Mouse (Mus musculus) kidney, adult 9 months (tissue): ENCODE data around the gene Cdh24.
A peak's percentile ranks its signal among the peaks of the same experiment; 100 is the strongest.
"Not testable (repeated sequence)": the region's sequence is repeated elsewhere in the genome, so short reads cannot be mapped to it uniquely, and the experiment has no call there.

Experiments used
- DNase-seq: peaks from one replicate; pipeline ENCODE4 v3.0.0; 2022

The Cdh24 gene

DNA sequence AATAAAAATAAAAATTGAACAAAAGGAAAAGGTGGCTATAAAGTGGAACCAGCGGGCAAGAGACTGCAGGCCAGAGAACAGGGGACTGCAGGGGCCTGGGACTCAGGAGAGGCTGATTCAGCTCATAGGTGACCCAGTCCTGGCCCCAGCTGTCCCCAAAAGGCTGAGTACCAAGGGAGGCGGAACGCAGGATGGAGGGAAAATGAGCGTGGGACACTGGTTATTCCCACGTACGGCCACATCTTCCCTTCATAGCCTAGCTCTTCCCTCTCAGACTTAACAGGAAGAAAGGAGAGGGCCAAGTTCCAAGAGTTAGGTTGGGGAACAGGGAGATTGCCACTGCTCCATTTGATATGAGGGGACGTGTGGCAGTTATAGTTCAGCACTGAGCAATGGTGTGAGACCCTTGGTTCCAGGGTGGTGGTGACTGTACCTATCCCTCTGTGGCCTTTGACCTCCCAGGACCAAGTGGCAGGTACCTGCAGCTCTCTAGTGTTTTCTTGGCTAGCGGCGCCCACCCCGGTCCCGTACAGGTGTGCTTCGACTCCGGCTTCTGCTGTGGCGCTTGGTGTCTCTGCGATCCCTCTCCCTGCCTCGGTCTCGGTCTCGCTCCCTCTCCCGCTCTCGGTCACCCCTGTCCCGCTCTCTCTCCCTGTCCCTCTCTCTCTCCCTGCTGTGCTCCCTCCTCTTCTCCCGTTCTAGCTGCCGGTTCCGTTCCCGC, 1.2 kb upstream of the Cdh24 start:
- DNase-seq, result no peak

DNA sequence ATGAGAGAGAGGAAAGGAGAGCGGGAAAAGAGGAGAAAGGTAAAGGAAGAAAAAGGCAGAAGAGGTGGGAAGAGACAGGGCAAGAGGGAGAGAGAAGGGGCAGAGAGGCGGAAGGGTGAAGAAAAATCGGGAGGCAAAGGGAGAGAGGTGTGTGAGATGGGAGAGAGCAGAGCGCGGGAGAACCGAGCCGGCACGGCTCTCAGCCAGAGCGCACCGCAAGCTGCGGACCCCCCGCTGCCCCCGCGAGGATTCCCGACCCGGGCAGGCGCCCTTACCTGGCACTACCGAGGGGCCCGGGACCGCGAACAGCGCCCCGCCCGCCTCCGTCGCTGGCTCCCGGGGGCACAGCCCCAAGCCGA, 239 bp downstream of the Cdh24 start, which contains the start of gene Gm17606:
TSS of gene Gm17606 (plus strand) at position 7 of the 359 bp plus-strand sequence.
- DNase-seq, result no peak

DNA sequence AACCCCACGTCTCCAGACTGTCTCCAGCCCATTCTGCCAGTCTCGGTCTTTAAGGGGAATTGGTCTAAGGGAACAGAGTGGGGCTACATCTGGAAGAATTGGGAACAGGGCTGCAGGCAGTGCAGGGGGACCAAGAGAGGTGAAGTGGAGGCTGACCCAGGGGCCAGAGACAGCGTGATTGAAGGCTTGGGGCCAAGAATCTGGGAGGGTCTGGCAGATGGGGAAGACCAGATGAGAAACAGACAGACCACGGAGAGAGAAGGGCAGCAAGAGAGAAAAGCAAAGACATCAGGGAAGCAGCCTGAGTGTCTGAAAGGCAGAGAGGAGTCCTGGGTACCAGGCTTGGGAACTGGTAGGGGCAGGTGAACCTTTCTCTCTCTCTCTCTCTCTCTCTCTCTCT, 1.0 kb downstream of the Cdh24 start:
- no peak for DNase-seq

DNA sequence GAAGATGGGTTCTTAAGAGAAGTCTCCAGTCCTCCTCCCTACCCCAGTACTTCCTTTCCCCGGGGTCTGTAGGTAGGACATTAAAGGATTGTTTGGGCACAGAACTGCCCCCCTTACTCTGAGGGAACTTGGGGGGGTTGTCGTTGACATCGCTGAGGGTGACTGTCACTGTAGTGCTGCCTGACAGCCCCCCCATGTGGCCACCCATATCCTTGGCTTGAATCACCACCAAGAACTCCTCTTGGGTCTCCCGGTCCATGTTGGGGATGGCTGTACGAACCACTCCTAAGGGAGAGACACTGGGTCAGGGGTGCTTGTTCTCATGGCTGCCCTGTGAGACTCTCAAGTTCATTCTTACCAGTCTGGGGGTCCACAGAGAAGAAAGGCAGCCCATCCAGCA, 3.0 kb downstream of the Cdh24 start:
- DNase-seq, result no peak

DNA sequence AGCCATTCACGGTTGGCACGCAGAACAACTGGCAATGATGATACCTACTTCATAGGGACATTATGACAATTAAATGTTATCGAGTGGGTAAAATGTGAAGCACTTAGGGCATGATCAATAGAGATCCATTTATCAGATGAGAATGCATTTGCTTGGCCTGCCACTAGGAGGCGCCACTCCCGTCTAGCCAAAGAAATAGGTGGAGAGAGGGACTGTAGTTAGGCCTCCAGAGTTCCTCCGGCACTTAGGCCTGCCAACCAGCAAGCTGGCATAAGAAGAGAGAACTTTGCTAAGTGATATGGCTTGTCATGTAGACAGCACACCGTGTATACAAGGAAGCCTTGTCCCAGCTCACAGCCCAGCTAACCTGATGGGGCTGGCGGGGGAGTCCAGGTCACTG, 4.2 kb downstream of the Cdh24 start:
- peak; percentile 43 for DNase-seq

DNA sequence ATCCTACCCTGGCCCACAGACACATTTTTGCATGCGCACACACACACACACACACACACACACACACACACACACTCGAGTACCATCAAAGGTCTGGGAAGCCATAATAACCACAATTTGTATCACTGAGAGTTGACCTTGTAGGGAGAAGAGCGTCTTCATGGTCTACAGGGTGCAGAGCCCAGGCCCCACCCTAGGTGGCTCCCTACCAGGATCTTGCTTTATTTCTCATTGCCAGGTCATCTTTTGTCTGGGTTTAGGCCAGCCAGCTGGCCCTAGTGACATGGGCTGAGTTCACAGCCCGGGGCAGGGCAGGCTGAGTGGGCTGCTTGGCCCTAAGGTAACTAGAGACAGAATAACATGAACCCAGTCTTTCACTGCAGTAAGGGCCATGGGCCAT, 7.0 kb downstream of the Cdh24 start:
- no peak for DNase-seq

DNA sequence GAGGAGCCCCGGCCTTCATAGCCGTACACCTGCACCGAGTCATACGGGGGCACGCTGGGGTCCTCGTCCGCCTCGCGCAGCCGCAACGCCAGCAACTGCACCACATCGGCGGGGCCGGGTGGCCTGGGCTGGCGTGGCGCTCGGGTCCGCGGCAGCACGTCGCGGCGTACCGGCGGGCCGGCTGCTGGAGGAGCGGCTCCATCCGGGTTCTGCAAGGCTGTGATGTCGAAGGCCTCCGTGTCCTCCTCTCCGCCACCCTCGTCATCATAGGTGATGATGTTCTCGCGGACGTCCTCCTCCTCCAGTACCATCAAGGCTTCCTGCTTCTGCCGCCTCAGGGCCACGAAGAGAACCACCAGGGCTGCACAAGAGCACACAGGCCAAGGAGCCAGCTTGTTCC, 8.9 kb downstream of the Cdh24 start:
- no peak for DNase-seq

DNA sequence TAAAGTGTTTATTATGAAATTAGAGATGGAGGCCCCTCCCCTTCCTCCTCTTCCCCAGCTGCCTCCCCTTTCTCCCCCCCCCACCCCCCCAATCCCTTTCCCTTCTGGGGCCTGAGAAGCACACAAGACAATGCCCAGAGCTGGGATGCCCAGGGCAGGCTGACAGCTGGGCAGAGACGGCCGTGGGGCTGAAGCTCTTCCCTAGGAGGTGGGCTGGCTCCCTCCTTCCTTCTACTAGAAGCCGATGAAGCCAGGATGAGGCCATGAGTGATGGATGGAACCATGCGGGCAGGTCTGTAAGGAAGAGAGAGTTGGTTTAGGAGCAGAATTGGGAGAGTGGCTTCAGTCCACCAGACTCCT, 9.9 kb downstream of the Cdh24 start:
- DNase-seq, result no peak

DNA sequence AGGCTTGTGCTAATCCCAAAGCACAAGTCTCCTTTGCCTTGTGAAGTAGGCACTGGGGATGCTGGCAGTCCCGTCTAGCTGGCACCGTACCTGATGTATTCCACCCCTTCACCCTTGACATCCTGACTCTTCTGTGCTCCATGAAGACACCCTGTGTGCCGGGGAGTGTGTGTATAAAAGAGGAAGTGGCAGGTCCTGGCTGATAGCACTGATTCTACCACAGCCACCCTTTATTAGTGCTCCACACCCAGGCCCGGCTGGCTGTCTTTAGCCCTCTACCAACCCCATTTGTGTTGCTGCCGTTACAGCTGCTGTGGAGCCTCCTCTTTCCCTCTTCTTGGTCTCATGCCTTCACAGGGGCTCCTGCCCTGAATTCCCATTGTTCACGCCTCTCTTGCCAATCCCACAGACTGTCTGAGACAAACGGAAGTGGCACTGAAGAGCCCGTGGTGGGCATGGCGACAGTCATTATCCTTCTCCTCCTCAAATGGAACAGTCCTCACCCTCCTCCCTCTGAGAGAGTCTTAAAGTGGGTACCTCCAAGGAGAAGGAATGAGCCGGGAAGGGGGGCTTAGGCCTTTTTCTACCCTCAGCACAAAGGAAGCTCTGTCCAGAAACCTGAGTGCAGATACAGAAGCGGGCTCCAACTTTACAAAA, 10.5 kb downstream of the Cdh24 start:
- no peak for DNase-seq

DNA sequence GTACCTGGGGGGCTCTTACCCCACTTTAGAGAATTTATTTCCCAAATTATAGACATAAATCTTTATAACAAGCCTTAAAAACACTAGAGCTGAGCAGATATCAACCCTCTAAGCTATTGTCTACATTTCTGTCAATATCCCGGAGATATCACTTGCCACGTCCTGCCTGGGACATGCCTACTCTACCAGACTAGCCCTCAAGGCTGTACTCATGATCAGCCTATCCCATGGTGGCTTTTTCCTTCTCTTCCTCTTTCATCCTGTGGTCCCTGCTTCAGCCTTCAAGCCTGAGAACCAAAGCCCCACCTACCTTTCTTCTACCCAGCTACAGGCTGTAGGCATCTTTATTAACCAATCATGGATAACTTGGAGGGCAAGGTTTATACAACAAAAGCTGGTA, 11.4 kb downstream of the Cdh24 start:
- no peak for DNase-seq

DNA sequence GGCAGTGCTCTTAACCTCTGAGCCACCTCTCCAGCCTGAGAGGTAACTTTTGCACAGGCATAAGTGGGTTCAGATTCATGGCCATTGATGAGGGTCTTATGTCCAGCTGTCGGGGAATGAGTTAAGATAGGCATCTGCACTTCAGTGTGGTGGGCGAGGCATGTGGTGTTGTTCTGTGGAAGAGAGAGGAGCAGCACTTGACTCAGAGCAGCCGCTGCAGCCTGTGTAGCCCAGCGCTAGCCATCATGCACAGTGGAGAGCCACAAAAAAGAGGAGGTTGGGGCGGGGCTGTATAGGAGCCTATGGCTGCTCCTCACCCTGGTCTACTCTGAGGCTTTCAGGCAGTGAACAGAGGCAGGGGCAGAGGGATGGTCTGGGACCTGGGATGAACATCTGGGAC, 13.1 kb downstream of the Cdh24 start:
- no peak for DNase-seq

DNA sequence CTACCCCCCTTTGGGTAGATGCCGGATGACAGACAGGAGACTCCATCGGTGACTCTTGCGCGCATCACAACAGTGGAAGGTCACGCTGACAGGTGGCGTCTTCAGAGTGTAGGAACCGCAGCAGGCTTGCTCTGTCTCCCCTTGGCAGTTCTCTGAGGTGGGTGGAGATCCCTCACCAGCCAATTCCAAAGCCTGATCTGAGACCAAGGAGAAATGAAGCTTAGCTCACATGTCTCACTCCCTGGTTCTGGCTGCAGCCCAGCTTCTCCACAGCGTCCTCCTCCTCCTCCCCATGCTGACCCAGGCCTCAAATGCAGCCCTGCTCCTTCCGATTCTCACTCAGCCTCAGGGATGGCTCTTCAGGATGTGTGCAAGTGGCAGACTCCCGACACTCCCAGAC, 16.2 kb downstream of the Cdh24 start:
- DNase-seq, result no peak

DNA sequence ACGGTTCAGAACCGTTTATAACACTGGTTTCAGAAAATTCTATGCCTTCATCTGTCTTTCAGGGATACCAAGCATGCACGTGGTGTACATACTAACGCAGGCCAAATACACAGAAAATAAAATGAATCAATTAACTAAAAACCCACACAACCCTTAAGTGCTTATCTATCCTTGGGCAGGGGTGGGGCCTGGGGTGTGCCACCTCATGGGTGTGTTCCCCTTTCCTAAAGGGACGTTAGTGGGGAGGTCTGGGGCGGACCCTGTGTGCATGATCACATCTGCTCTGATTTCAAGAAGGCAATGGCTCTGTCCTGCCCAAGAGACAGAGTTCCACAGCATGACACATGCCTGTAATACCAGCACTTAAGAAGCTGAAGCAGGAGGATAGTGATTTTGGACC, 17.8 kb downstream of the Cdh24 start:
- DNase-seq, result no peak

DNA sequence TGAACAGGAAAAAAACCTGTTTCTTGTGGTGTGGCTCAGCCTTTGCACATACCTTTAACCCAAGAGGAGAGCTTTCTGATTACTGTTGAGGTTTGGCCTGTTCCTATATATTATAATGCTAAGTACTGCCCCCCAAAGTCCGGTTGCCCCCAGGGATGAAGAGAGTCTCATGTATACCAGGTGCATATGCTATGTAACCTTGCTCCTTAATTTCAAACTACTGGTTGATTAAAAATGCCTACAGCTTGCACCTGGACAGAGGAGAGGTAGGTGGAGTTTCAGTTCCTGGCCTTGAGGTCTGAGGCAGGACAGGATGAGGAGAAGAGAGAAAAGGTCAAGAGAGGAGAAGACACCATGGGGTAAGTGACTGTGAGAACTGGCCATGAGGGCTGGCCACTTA, 20.0 kb downstream of the Cdh24 start, which contains the start of gene Psmb11:
TSS of gene Psmb11 (plus strand) at position 301 of the 400 bp plus-strand sequence.
- no peak for DNase-seq

DNA sequence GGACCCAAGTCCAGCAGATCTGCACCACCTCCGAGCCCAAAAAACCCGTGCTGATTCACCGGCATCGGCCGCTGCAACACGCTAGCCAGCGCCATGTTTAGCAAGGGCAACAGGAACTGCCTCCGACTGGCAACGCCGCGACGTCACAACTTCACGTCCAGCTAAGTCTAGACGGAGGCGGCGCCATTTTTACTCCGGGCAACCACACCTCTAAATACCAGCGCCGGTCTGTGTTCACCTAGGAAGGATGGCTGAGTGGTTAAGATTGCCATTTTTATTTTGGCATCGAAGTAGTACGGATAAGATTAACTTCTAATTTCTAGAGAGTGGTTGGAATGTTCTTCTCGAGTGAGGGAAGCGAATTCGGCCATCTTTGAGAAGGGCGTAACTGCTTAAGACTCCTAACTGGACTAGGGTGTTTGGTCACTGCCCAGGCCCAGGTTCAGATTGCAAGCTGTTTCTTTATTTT, 23.2 kb downstream of the Cdh24 start, which contains the start of gene Psmb5:
TSS of gene Psmb5 (minus strand) at position 126 of the 469 bp plus-strand sequence.
- DNase-seq, result peak; percentile 93

DNA sequence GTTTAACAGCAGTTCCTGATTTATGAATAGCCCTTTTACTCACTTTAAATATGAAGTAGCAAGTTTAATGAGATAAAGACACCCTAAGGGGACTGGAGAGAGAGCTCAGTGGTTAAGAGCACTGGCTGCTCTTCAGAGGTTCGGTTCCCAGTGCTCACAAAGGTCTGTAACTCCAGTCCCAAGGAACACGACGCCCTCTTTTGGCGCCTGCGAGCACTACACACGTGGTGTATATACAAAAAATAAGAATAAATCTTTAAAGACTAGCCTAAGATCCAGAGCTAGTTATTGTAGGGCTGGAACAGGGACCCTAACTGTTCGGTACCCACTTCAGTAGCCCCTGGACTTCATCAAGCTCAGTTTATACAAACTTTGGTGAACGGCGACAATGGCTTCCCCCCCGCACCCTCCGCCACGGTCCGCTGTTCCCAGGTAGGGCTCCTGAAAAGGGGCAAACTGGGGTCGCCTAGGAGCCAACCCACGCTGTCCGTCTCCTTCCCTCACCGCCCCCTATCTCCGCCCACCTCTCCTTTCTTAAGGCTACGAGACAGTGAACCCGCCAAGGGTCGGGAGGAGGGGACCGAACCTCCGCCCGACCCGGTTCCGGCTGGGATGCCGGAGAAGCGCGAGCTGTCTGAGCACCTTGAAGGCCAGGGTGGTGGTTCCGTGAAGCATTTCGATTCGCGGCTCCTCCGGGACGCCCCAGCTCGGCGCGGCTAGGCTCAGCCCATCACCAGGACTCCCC, 23.8 kb downstream of the Cdh24 start:
- DNase-seq, result peak; percentile 26

DNA sequence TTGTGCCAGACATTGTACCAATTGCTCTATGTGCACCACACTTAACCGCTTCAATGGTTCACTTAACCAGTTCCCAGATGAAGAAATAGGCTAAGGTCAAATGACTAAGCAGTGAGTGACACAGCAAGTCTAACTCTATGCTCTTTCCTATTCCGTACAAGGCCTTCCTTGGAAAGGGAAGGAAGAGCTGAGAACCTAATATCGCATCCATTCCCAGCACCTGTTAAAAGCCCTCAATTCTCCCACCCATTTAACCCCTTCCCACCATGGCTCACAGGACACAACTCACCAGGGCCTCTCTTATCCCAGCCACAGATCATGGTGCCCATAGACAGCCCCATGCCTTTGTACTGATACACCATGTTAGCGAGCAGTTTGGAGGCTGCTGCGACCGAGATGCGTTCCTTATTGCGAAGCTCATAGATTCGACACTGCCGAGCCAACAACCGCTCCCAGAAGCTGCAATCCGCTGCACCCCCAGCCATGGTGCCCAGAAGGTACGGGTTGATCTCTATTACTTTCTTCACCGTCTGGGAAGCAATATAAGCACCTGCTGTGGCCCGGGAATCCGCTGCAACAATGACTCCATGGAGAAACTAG, 24.8 kb downstream of the Cdh24 start:
- peak; percentile 27 for DNase-seq

DNA sequence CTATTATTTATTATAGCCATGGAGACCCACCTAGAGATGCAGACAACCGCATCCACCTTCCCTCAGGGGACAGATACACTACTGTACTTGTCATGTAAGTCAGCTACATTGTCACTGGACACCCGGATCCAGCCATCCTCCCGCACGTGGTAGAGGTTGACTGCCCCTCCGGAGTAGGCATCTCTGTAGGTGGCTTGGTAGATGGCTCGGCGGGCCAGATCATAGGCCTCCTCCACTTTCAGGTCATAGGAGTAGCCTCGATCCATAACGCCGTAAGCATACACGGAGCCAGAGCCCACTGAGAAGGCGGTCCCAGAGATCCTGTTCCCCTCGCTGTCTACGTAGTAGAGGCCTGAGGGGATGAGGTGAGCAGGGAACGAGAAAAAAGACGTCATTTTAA, 27.0 kb downstream of the Cdh24 start:
- DNase-seq, result not testable (repeated sequence)

DNA sequence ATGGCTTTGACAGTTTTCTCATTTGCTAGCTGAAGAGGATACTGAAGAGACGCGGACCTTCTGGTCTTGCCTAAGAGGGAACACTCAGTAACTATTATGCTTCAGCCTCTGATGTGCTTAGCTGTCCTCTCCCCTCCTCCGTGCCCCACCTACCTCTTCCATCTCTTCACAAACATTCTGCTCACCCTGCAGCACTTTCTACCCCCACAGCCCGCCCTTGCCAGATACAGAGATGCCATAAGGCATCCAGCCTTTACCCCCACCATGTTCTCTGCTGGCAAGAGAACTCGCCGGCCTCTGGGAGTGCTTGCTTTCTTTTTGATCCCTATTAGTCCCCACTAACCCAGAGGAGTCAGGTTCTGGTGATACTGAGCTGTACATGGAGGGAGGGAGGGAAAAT, 30.5 kb downstream of the Cdh24 start:
- DNase-seq, result no peak

DNA sequence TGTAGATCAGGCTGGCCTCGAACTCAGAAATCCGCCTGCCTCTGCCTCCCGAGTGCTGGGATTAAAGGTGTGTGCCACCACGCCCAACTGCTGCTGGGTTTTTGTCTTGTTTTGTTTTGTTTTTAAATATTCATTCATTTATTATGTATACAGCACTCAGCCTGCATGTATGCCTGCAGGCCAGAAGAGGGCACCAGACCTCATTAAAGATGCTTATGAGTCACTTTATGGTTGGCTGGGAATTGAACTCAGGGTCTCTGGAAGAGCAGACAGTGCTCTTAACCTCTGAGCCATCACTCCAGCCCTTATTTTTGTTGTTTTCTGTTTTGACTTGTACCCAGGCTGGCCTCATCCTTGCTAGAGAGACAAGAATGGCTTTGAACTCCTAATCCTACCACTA, 31.2 kb downstream of the Cdh24 start:
- DNase-seq, result peak; percentile 33

DNA sequence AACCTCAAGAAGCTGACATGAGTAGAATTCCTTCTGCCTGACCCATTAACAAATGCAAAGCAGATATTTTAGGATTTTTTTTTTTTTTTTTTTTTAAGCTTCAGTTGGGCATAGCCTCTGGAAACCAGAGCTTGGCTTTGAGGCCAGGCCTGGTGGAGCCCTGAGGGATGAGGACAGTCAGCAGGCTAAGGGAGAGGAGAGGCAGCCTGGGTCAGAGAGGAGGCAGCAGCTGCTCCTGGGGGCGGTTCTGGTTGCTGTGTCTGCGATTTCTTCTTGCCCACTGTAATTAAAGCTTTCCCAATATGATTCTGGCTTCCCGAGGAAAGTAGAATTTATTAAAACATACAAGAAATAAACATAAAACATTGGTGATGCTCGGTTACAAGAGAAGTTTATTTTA, 31.9 kb downstream of the Cdh24 start:
- no peak for DNase-seq

DNA sequence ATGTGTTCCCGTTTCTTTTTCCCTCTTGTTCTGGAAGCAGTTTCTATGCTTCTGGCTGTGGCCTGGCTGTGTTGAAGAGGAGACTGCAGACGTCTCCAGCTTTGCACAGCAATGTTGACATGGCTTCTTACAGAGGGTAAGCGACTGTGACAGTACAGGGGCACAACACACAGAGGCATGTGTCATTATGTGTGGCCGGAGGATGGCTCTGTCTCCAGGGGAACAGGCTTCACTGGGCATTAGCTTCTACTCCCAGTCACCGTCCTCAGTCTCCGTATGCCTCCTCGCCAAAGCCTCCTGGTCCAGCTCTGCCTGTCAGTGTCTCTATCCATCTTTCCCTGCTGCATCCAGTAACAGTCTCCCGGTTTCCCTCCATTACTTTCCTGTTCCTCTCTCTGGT, 33.9 kb downstream of the Cdh24 start:
- no peak for DNase-seq

DNA sequence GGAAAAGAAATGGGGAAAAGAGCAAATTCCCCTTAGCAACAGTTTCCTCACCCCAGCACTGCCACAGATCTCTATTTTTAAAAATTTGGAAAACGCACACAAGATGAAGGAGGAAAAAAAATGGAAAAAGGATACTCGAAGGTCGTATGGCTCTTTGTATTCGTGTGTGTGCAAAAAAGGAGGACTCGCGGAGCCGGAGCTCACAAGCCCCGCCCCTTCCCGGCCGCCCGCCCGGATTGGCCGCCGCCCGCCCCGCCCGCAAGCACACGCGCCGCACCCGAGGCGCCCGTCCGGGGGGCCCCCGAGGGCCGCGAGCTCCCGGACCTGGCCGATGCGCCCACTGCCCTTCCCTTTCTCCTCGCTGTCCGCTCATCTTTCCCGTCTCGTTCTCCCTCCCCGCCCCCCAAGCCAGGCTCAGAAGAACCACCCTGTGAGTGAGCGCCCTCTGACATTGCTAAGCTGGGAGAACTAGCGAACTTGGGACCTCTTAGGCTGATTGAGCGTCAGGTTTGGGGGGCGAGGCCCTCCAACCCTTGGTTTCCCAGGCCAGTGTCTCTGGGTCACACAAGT, 35.3 kb downstream of the Cdh24 start, which contains the start of gene 4931414P19Rik:
TSS of gene 4931414P19Rik (minus strand) at position 242 of the 570 bp plus-strand sequence.
- peak; percentile 76 for DNase-seq
